Mouse (Mus musculus): ENCODE results near the gene Mrps5.

DNA sequence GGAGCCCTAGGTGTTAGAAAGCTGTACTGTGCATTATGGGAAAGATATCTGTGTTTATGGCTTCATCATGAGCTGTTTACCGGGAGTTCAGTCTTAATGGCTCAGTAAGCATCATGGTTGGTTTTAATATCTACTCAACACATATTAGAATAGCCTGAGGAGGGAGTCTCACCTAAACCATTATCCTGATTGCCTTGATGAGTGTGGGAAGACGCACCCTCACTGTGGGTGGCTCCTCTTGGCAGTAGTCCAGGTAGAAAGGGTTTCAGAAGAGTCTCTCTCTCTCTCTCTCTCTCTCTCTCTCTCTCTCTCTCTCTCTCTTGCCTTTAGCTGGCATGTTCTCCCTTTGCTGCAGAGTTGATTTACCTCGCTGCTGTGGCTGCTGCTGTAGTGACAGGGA lies 35.0 kb downstream of the Mrps5 start:
- no peak for TF ChIP-seq TAL1 (conservative IDR thresholded peaks at IDR 0.05; ENCODE audit: low read depth, low read length)
- TF ChIP-seq CTCF (IDR thresholded peaks at IDR 0.05; ENCODE audit: low read depth, low read length): no peak
- TF ChIP-seq GATA1 (IDR thresholded peaks at IDR 0.05; ENCODE audit: borderline replicate concordance, low read length): no peak
